Mouse (Mus musculus): ENCODE data around the gene Oxsm. TPM values are rescaled to one million over a fixed set of nuclear protein-coding genes. Genes with fewer than 3 reads are reported as not detected.
A peak's percentile ranks its signal among the peaks of the same experiment; 100 is the strongest.

Oxsm gene
- total and polyA plus RNA-seq, 2 experiments from 2014 or later = 1.2 to 4.3 TPM

DNA sequence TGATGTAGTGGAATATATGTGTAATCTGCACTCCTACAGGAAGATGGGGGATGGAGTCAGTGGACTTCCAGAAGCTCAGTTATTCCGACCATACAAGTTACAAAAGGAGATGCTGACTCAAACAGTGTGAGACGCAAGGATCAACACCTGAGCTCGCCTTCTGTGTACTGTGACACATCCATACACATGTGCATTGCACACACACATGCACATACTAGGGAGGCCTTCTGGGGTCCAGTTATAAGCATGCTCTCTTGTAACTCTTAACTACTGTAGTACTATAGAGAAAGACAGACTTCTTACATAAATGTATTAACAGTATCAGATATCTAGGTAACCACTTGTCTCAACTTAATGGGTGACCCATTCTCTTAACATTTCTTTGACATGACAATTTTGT, 24.1 kb upstream of the Oxsm start:
- H3K4me3 ChIP-seq (ENCODE audit: low read depth, low read length) = no peak overlapping the region
- peaks cover 4% of the 10 kb centered on the region for H3K36me3 ChIP-seq (ENCODE audit: insufficient read depth)
- WGBS = 92% methylated on average over 3 of the region's 3 CpGs
- no peaks in the 10 kb centered on the region for H3K27me3 ChIP-seq (ENCODE audit: insufficient read depth, low read length)
- ATAC-seq = no peak
- no peaks in the 10 kb centered on the region for H3K9me3 ChIP-seq (ENCODE audit: low read length)
- TF ChIP-seq CTCF (IDR thresholded peaks at IDR 0.05; ENCODE audit: low read depth) = no peak
- no peak overlapping the region for H3K27ac ChIP-seq (ENCODE audit: low read depth, low read length)
- DNase-seq = no peak
- H3K9ac ChIP-seq = no peak overlapping the region
- no peak overlapping the region for H3K4me2 ChIP-seq (ENCODE audit: low read depth)
- H3K4me1 ChIP-seq (ENCODE audit: insufficient read depth) = no peaks in the 10 kb centered on the region

DNA sequence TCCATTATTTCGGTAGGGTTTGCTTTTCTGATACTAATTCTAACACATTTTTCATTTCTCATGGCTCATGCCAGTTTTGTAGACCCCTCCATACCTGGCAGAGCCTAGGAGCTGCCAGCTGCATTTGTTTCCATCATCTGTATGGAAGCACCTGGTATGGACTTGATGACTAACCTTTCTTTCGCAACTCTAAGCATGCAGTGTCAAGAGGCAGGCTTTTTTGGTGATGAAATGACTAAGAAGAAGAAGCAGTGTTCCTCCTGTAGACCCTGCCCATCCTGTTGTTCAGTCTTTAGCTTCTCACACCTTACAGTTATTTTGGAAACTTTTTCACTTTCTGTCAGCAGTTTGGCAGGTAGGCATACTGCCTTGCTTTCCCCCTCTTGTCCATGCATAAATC, 20.2 kb upstream of the Oxsm start:
- 92% methylated on average over 2 of the region's 2 CpGs for WGBS
- no peak for TF ChIP-seq CTCF (IDR thresholded peaks at IDR 0.05; ENCODE audit: low read depth)
- no peak for ATAC-seq

DNA sequence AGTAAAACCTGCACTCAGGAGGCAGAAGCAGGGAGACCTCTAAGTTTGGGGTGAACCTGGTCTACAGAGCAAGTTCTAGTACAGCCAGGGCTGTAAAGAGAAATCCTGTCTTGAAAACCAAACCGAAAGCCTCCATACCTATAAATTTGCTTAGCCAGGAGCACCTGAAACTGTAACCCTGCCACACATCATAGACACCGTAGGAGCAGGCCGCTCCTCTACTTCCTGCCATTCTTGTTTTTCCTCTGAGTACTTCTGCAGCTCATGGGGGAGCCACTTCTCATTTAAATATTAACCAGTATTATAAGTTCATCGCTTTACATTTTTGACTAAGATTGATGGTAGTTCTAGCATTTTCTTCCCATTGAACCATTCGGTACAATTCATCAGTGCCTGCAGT, 17.4 kb upstream of the Oxsm start:
- Histone ChIP-seq H3K4me2 (ENCODE audit: low read depth) (no peak overlapping the region), H3K36me3 (ENCODE audit: insufficient read depth) (peaks cover 4% of the 10 kb centered on the region; the same call in 1 of the 2 replicates), H3K4me3 (ENCODE audit: low read depth, low read length) (no peak overlapping the region), H3K4me1 (ENCODE audit: insufficient read depth) (no peaks in the 10 kb centered on the region), H3K9me3 (ENCODE audit: low read length) (no peaks in the 10 kb centered on the region), H3K27me3 (ENCODE audit: insufficient read depth, low read length) (no peaks in the 10 kb centered on the region), H3K27ac (ENCODE audit: low read depth, low read length) (no peak overlapping the region), H3K9ac (no peak overlapping the region)
- WGBS = 95% methylated on average over 5 of the region's 5 CpGs
- no peak for TF ChIP-seq CTCF (IDR thresholded peaks at IDR 0.05; ENCODE audit: low read depth)
- no peak for ATAC-seq
- no peak for DNase-seq

More for the DNA sequence above, 20.2 kb upstream of the Oxsm start:
- H3K27me3 ChIP-seq (ENCODE audit: insufficient read depth, low read length) = no peaks in the 10 kb centered on the region
- DNase-seq = no peak
- no peak overlapping the region for H3K9ac ChIP-seq
- H3K4me2 ChIP-seq (ENCODE audit: low read depth) = no peak overlapping the region
- no peak overlapping the region for H3K27ac ChIP-seq (ENCODE audit: low read depth, low read length)
- H3K4me1 ChIP-seq (ENCODE audit: insufficient read depth) = no peaks in the 10 kb centered on the region
- H3K9me3 ChIP-seq (ENCODE audit: low read length) = no peaks in the 10 kb centered on the region
- H3K36me3 ChIP-seq (ENCODE audit: insufficient read depth) = peaks cover 4% of the 10 kb centered on the region
- no peak overlapping the region for H3K4me3 ChIP-seq (ENCODE audit: low read depth, low read length)

DNA sequence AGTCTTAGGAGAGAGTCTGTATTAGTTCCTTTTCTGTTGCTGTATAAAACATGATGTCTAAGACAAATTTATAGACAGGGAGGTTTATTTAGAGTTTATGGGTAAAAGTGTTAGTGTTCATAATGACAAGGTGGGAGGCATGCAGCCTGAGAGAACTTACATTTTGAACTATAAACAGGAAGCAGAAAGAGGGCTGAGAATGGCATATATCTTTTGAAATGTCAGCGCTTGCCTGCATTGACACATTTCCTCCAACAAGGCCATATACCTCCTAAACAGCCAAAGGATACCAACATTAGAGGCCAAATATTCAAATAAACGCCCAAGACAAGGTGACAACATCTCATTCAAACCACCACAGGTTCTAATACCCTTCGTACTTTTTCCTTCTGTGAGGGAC, 12.3 kb upstream of the Oxsm start:
- no peak for TF ChIP-seq CTCF (IDR thresholded peaks at IDR 0.05; ENCODE audit: low read depth)
- no peaks in the 10 kb centered on the region for H3K36me3 ChIP-seq (ENCODE audit: insufficient read depth)
- H3K27ac ChIP-seq (ENCODE audit: low read depth, low read length) = no peak overlapping the region
- WGBS = 88% methylated on average over 3 of the region's 3 CpGs
- no peaks in the 10 kb centered on the region for H3K4me1 ChIP-seq (ENCODE audit: insufficient read depth)
- H3K4me2 ChIP-seq (ENCODE audit: low read depth) = no peak overlapping the region
- no peak overlapping the region for H3K9ac ChIP-seq
- H3K27me3 ChIP-seq (ENCODE audit: insufficient read depth, low read length) = no peaks in the 10 kb centered on the region
- H3K9me3 ChIP-seq (ENCODE audit: low read length) = no peaks in the 10 kb centered on the region
- ATAC-seq = no peak
- no peak for DNase-seq
- no peak overlapping the region for H3K4me3 ChIP-seq (ENCODE audit: low read depth, low read length)

DNA sequence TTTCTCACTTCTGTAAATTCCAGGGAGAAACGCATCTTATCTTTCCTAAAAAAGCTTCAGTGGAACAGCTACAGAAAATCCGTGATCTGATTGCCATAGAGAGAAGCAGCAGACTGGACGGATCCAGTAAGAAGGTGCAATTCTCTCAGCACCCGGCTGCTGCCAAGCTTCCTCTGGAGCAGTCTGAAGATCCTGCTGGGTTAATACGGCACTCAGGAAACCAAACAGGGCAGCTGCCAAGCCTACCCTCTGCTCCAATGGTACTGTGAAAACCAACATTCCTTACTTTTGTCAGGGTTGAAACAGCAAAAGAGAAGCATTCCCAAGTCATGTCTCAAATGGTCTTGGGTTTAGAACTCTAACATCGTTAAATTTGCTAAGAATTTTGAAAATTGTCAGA, 10.9 kb upstream of the Oxsm start:
- ATAC-seq = peak; percentile 86
- no peak overlapping the region for H3K9ac ChIP-seq
- no peak for TF ChIP-seq CTCF (IDR thresholded peaks at IDR 0.05; ENCODE audit: low read depth)
- H3K27ac ChIP-seq (ENCODE audit: low read depth, low read length) = no peak overlapping the region
- no peaks in the 10 kb centered on the region for H3K9me3 ChIP-seq (ENCODE audit: low read length)
- WGBS = 58% methylated on average over 6 of the region's 6 CpGs
- no peak overlapping the region for H3K4me2 ChIP-seq (ENCODE audit: low read depth)
- H3K36me3 ChIP-seq (ENCODE audit: insufficient read depth) = 0 out of 2 replicates have a peak, but pooled peaks cover 7% of the 10 kb centered on the region
- H3K4me1 ChIP-seq (ENCODE audit: insufficient read depth) = no peaks in the 10 kb centered on the region
- H3K4me3 ChIP-seq (ENCODE audit: low read depth, low read length) = no peak overlapping the region
- peak; percentile 27 for DNase-seq
- H3K27me3 ChIP-seq (ENCODE audit: insufficient read depth, low read length) = no peaks in the 10 kb centered on the region

DNA sequence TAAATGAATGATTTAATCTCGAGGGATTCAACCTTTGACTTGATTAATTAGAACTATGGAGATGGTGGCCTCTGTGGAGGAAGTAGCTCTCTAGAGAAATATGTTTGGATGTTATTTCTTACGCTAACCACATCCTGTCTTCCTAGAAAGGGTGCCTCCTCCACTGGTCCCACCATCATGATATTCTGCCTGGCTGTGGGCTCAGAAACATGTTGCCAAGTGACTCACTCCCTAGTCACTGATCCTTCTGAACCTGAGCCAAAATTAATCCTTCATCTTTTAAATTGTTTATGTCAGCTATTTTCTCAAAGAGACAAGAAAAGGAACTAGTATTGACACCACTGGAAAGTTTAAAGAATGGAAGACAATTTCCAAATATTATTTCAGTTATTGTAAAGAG, 6.6 kb upstream of the Oxsm start:
- Histone ChIP-seq H3K36me3 (ENCODE audit: insufficient read depth) (0 out of 2 replicates have a peak, but pooled peaks cover 12% of the 10 kb centered on the region), H3K27me3 (ENCODE audit: insufficient read depth, low read length) (no peaks in the 10 kb centered on the region), H3K9ac (no peak overlapping the region), H3K9me3 (ENCODE audit: low read length) (no peaks in the 10 kb centered on the region), H3K4me3 (ENCODE audit: low read depth, low read length) (no peak overlapping the region), H3K4me1 (ENCODE audit: insufficient read depth) (no peaks in the 10 kb centered on the region), H3K4me2 (ENCODE audit: low read depth) (no peak overlapping the region), H3K27ac (ENCODE audit: low read depth, low read length) (no peak overlapping the region)
- TF ChIP-seq CTCF (IDR thresholded peaks at IDR 0.05; ENCODE audit: low read depth) = no peak
- 93% methylated on average over 2 of the region's 2 CpGs for WGBS
- ATAC-seq (no peak), DNase-seq (no peak)

DNA sequence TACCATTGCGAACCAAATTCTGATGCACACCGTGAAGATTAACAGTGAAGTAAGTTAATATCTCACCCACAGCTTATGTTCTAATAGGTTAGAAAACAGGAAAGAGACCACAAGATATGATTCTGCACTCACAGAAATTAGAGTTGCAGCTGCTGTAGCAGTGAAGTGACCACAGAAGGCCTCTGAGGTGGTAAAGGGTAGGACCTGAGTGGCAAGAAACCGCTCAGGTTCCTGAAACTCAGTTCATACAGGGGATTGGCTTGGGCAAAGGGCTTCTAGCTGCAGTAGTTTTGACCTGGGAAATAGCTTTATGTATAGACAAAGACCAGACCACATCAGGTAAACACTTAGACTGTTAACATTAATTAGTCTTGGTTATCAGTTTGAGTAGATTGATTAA, 6.1 kb upstream of the Oxsm start:
- ATAC-seq (no peak), DNase-seq (no peak)
- Histone ChIP-seq H3K4me3 (ENCODE audit: low read depth, low read length) (no peak overlapping the region), H3K9ac (no peak overlapping the region), H3K27ac (ENCODE audit: low read depth, low read length) (no peak overlapping the region), H3K27me3 (ENCODE audit: insufficient read depth, low read length) (no peaks in the 10 kb centered on the region), H3K9me3 (ENCODE audit: low read length) (no peaks in the 10 kb centered on the region), H3K4me1 (ENCODE audit: insufficient read depth) (no peaks in the 10 kb centered on the region), H3K4me2 (ENCODE audit: low read depth) (no peak overlapping the region), H3K36me3 (ENCODE audit: insufficient read depth) (0 out of 2 replicates have a peak, but pooled peaks cover 12% of the 10 kb centered on the region)
- 96% methylated on average over 3 of the region's 3 CpGs for WGBS
- TF ChIP-seq CTCF (IDR thresholded peaks at IDR 0.05; ENCODE audit: low read depth) = no peak

Measured in forebrain, postnatal 0 days (tissue).